Mouse (Mus musculus) gastrocnemius, adult 8-10 months (tissue): Measurements from ENCODE around the gene Serpina1b. TPM values are rescaled to one million over a fixed set of nuclear protein-coding genes. Genes with fewer than 3 reads are reported as not detected.
"Not testable (repeated sequence)": the region's sequence is repeated elsewhere in the genome, so short reads cannot be mapped to it uniquely, and the experiment has no call there.

Experiments used
- DNase-seq, 2 experiments: peaks; one replicate each; pipeline ENCODE4 v3.0.0; 2022; ENCODE audit warnings: low spot score in 2 of 2
- total RNA-seq, 4 experiments: library from RNA; stranded (reverse); gene quantifications; 2 replicates each; pipeline ENCODE4 v1.2.4; 2022

Gene Serpina1b
- total RNA-seq = 1 to 10 TPM in 1 of 4 experiments, not detected in 3; 1.8 TPM

DNA sequence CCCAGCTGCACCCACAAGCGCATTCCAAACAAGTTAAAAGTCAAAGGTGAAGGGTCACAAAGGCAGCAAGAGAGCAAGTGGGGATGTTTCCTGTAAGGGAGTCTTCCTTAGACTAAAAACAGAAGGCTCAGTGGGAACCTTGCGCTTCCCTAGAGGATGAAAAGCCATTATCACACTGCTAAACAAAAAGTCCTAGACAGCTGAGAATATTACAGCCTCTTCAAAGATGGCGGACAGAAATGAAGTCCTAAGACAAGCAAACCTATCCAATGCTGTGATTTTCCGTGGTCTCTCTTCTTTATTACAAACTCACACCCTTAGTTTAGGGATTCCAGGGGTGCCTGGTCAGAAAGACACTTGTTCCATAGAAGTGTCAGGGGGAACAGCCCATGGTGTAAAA, at the start of gene Serpina1b:
Gene Serpina1b (minus strand): TSS at position 101 of the 400 bp plus-strand sequence.
- not testable (repeated sequence) for DNase-seq

DNA sequence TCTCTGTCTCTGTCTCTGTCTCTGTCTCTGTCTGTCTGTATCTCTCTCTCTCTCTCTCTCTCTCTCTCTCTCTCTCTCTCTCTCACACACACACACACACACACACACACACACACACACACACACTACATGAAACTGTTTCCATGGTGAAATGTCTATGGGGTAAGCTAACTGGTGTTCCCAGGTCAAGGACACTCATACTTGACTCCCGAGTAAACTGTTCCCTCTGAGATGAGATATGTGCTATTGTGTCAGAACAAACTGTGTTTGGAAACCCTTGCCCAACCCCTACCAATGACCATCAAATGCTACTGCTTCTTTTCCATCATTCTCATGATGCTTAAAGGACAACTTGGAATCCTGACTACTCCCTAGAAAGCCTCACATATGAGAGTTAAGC, 36.7 kb upstream of the Serpina1b start:
- DNase-seq = not testable (repeated sequence)

- not testable (repeated sequence) for DNase-seq
Observed at GRCm38 (mm10) chr12:103863101-103863974, 33.2 kb upstream of the Serpina1b start, which contains the start of gene Serpina1a. Gene Serpina1a (minus strand): TSS chr12:103863562.

GRCm38 (mm10) chr12:103860976-103861375, 30.8 kb upstream of the Serpina1b start:
- no peak for DNase-seq

DNA sequence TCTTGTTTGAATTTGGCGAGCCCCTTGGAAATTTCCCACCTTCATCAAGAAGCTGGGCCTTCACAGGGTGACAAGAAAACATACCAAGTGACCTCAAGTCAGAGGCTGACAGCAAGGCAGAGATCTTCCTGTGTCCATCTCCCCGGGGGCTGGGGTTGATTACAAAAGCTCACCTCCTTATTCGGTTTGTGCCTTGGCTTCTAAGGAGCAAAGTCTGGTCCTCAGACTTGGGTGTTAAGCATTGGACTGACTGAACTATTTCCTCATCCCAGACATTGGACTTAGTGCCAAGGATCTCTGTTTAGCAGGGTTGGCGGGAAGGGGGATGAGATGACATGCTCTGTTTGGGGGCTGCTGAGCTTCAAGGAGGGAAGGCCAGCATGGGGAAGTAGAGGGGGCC, 30.4 kb upstream of the Serpina1b start:
- DNase-seq = not testable (repeated sequence)

GRCm38 (mm10) chr12:103859584-103859983, 29.4 kb upstream of the Serpina1b start:
- DNase-seq = not testable (repeated sequence)

- not testable (repeated sequence) for DNase-seq
Observed at GRCm38 (mm10) chr12:103853032-103853431, 22.9 kb upstream of the Serpina1b start.

- not testable (repeated sequence) for DNase-seq
Observed at GRCm38 (mm10) chr12:103827661-103828372, 2.4 kb downstream of the Serpina1b start.

DNA sequence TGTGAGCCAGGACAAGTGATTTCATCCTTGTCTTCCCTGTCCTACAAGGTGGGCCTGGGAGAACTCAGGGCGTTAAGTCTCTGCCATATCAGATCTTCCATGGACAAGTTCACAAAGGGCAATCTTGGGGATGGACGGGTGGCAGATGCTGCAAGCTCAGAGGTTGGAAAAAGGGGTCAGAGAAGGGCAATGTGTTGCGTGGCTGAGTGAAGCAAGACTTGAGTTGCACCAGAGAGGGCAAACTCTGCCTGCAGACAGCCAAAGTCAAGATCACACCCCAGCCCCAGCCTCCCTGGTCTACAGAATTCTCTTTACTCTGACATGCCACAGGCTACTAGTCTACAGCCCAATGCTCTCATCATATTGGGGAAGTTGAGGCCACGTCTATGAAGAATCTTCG, 6.3 kb downstream of the Serpina1b start:
- DNase-seq = peak in 1 of 2 experiments; percentile 3

GRCm38 (mm10) chr12:103773246-103773851, 56.8 kb downstream of the Serpina1b start, which contains the start of gene Serpina1d:
Gene Serpina1d (minus strand): TSS chr12:103773592.
- not testable (repeated sequence) for DNase-seq

GRCm38 (mm10) chr12:103770597-103770996, 59.6 kb downstream of the Serpina1b start:
- not testable (repeated sequence) for DNase-seq

GRCm38 (mm10) chr12:103763083-103763482, 67.1 kb downstream of the Serpina1b start:
- not testable (repeated sequence) for DNase-seq

- not testable (repeated sequence) for DNase-seq
Observed at GRCm38 (mm10) chr12:103760316-103760715, 69.9 kb downstream of the Serpina1b start.

GRCm38 (mm10) chr12:103745957-103746356, 84.2 kb downstream of the Serpina1b start:
- not testable (repeated sequence) for DNase-seq

DNA sequence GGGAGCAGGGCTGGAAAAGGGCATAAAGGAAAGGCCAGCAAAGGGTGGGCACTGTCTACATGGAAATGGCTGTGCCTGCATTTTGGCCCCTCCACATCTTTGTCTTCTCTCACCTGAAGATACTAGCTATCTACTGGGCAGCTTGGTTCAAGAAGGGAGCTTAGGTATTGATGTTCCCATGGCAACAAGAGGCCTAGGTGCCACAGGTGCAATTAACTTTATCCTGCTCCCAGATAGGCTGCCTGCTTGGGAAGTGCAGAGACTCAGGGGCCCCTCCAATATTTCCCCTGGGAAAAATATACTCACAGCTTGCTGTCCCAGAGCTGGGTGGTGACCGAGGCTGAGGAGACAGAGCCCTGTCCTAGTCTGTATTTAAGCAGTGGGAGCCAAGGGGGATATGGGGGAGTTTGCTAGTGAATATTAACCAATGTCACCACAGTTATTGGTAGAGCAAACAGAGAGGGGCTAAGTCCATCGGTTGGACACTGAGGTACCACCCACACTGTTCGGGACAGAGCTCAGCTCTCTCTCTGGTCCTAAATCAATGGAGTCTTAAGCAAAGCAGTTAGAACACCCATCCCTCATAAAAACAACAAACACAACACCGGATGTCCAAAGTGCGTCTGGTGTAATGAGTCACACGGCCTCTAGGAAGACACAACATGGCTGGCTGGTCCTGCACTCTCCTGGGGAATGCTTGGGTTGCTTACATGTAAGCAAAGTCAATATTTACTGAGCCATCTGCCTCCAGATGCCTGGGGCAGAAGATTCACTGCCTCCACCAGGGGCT, 92.2 kb downstream of the Serpina1b start:
- DNase-seq = not testable (repeated sequence)

GRCm38 (mm10) chr12:103735566-103735965, 94.6 kb downstream of the Serpina1b start:
- not testable (repeated sequence) for DNase-seq

GRCm38 (mm10) chr12:103735101-103735500, 95.1 kb downstream of the Serpina1b start:
- DNase-seq = not testable (repeated sequence)

DNA sequence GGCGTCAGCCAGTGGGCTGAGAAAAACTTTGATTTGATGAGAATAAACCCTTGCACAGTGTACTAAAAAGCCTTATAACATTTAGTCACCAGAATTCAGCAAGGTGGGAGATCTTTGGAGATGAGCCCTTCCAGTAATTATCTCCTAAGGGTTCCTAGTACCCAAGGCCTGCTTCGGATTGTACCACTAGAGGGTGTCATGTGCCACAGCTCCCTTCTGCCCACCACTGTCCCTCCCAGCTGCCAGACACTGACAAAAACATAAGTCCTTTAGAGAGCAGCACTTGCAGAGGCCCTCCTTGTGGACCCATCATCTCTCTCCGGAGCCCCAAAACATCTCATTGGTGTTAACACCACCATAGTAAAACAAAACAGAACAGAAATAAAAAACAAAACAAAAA, 118.6 kb downstream of the Serpina1b start:
- no peak for DNase-seq

- DNase-seq = no peak
Observed at GRCm38 (mm10) chr12:103710405-103710804, 119.8 kb downstream of the Serpina1b start.

DNA sequence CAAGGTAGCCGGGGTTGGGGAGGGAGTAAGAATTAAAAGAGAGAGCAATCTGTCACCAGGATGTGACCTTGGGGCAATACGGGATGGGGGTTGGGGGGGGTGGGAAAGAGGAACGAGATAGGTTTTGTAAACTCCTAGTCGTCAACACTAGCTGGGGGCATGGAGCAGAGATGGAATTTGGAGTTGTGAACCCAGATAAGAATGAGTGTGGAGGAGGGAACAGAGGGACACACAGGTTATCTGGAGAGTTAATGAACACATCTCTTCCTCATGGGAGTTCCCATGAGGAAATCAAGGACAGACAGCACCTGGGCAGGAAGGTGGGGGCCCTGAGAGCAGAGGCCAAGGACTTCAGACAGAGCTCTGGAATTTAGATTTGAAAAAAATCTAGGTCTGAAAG, 124.1 kb downstream of the Serpina1b start:
- no peak for DNase-seq

GRCm38 (mm10) chr12:103705547-103705946, 124.6 kb downstream of the Serpina1b start:
- no peak for DNase-seq
